Mouse (Mus musculus): Measurements from ENCODE around the gene Rnf180.

- TF ChIP-seq EP300 (IDR thresholded peaks at IDR 0.05; ENCODE audit: low read depth) (no peak), CTCF (IDR thresholded peaks at IDR 0.05; ENCODE audit: low read depth) (no peak)
Observed at GRCm38 (mm10) chr13:105312763-105313162, 18.1 kb upstream of the Rnf180 start.

Data from liver, postnatal 0 days (tissue).